Mouse (Mus musculus) intestine, embryonic 15.5 days (tissue): ENCODE results near the gene Hist2h2be. TPM values are rescaled to one million over a fixed set of nuclear protein-coding genes. Genes with fewer than 3 reads are reported as not detected.
"Not testable (repeated sequence)": the region's sequence is repeated elsewhere in the genome, so short reads cannot be mapped to it uniquely, and the experiment has no call there.

Experiments
- ATAC-seq: fragments of 200-750 bp; cut with Nextera tagmentation; 2 replicates; pipeline ENCODE4 v1.8.0; 2017; ENCODE audit warnings: moderate TSS enrichment, moderate library complexity
- H3K27ac ChIP-seq: fragments of 300-500 bp; sonication (generic); 2 replicates; pipeline ENCODE4 v1.5.1; 2015; ENCODE audit warnings: mild to moderate bottlenecking, inconsistent platforms
- H3K27me3 ChIP-seq: fragments of 300-500 bp; sonication (generic); replicated peaks from 2 replicates; pipeline ENCODE4 v1.6.1; 2015; ENCODE audit warnings: inconsistent platforms
- H3K36me3 ChIP-seq: fragments of 300-500 bp; sonication (generic); 2 replicates; pipeline ENCODE4 v1.6.1; 2015; ENCODE audit warnings: inconsistent platforms
- H3K4me1 ChIP-seq: fragments of 300-500 bp; sonication (generic); replicated peaks from 2 replicates; pipeline ENCODE4 v1.6.1; 2015; ENCODE audit warnings: inconsistent platforms
- H3K4me2 ChIP-seq: fragments of 300-500 bp; sonication (generic); replicated peaks from 2 replicates; pipeline ENCODE4 v1.6.1; 2015; ENCODE audit warnings: mild to moderate bottlenecking, inconsistent platforms
- H3K4me3 ChIP-seq: fragments of 300-500 bp; sonication (generic); replicated peaks from 2 replicates; pipeline ENCODE4 v1.5.1; 2015; ENCODE audit warnings: inconsistent platforms
- H3K9ac ChIP-seq: fragments of 300-500 bp; sonication (generic); 2 replicates; pipeline ENCODE4 v1.6.1; 2015; ENCODE audit warnings: inconsistent platforms
- H3K9me3 ChIP-seq: fragments of 300-500 bp; sonication (generic); 2 replicates; pipeline ENCODE4 v1.6.1; 2016; ENCODE audit warnings: inconsistent platforms
- WGBS: fragments of 180-500 bp; shearing (Covaris S2); methylation state at CpG from one replicate; pipeline ENCODE4 v1.1.7; 2015; 5-methylcytosine and 5-hydroxymethylcytosine counted together
- polyA plus RNA-seq: library from polyadenylated mRNA; unstranded; fragments of >200 nt; fragmentation: Nextera tagmentation; extraction: Ambion mirVana; gene quantifications from 2 replicates; pipeline ENCODE4 v1.2.1, GENCODE M21; 2015

Gene Hist2h2be
- polyA plus RNA-seq, 1 experiment from 2014 or later: 7.1 TPM

GRCm38 (mm10) chr3:96257190-96257589 lies 36.3 kb downstream of the Hist2h2be start:
- Histone ChIP-seq H3K36me3 (no peaks in the 10 kb centered on the region), H3K4me2 (no peak overlapping the region), H3K9ac (no peak overlapping the region), H3K27me3 (no peaks in the 10 kb centered on the region), H3K4me1 (peaks cover 10% of the 10 kb centered on the region; the same call in 1 of the 2 replicates), H3K4me3 (no peak overlapping the region), H3K9me3 (no peaks in the 10 kb centered on the region), H3K27ac (no peak overlapping the region)
- WGBS: 72% methylated on average over 3 of the region's 3 CpGs
- ATAC-seq: no peak

GRCm38 (mm10) chr3:96260220-96260619 lies 39.3 kb downstream of the Hist2h2be start:
- Histone ChIP-seq H3K4me3 (no peak overlapping the region), H3K27me3 (no peaks in the 10 kb centered on the region), H3K9me3 (no peaks in the 10 kb centered on the region), H3K27ac (no peak overlapping the region), H3K36me3 (no peaks in the 10 kb centered on the region), H3K4me2 (no peak overlapping the region), H3K4me1 (peaks cover 16% of the 10 kb centered on the region), H3K9ac (no peak overlapping the region)
- ATAC-seq: no peak
- 88% methylated on average over 5 of the region's 5 CpGs for WGBS

GRCm38 (mm10) chr3:96261623-96262022 lies 40.7 kb downstream of the Hist2h2be start:
- no peak for ATAC-seq
- no peaks in the 10 kb centered on the region for H3K27me3 ChIP-seq
- H3K9ac ChIP-seq: no peak overlapping the region; the same call in 1 of the 2 replicates
- peak overlapping the region; percentile 72 for H3K4me2 ChIP-seq
- peak overlapping the region; percentile 53 for H3K4me3 ChIP-seq
- WGBS: 58% methylated on average over 3 of the region's 3 CpGs
- H3K36me3 ChIP-seq: no peaks in the 10 kb centered on the region
- peaks cover 14% of the 10 kb centered on the region for H3K4me1 ChIP-seq
- peak overlapping the region; percentile 99 for H3K27ac ChIP-seq
- no peaks in the 10 kb centered on the region for H3K9me3 ChIP-seq

GRCm38 (mm10) chr3:96262216-96262875 lies 41.4 kb downstream of the Hist2h2be start:
- peak; percentile 85 for ATAC-seq
- WGBS: under 1% methylated on average over 19 of the region's 19 CpGs
- peak overlapping the region; percentile 68 for H3K9ac ChIP-seq

GRCm38 (mm10) chr3:96262979-96263550 lies 42.1 kb downstream of the Hist2h2be start, which contains the start of gene Hist2h4:
Gene Hist2h4, minus strand, starts transcription at chr3:96263311.
- peak; percentile 91 for ATAC-seq
- Histone ChIP-seq H3K4me1 (peaks cover 17% of the 10 kb centered on the region), H3K4me2 (peak within 1 kb of the TSS; percentile 72), H3K9me3 (no peaks in the 10 kb centered on the region), H3K4me3 (peak within 1 kb of the TSS; percentile 53), H3K27me3 (no peaks in the 10 kb centered on the region), H3K36me3 (no peaks in the 10 kb centered on the region), H3K27ac (peak within 1 kb of the TSS; percentile 99), H3K9ac (peak within 1 kb of the TSS; percentile 68)
- WGBS: under 1% methylated on average over 40 of the region's 40 CpGs

More at GRCm38 (mm10) chr3:96262216-96262875, 41.4 kb downstream of the Hist2h2be start:
- Histone ChIP-seq H3K36me3 (no peaks in the 10 kb centered on the region), H3K4me2 (peak overlapping the region; percentile 72), H3K27me3 (no peaks in the 10 kb centered on the region), H3K4me1 (peaks cover 13% of the 10 kb centered on the region), H3K27ac (peak overlapping the region; percentile 99), H3K9me3 (no peaks in the 10 kb centered on the region), H3K4me3 (peak overlapping the region; percentile 53)

GRCm38 (mm10) chr3:96263558-96264403 lies 42.9 kb downstream of the Hist2h2be start:
- H3K4me1 ChIP-seq: peaks cover 17% of the 10 kb centered on the region
- peak; percentile 45 for ATAC-seq
- H3K9me3 ChIP-seq: no peaks in the 10 kb centered on the region
- no peaks in the 10 kb centered on the region for H3K27me3 ChIP-seq
- H3K27ac ChIP-seq: peak overlapping the region; percentile 94
- H3K4me3 ChIP-seq: peak overlapping the region; percentile 53
- H3K36me3 ChIP-seq: no peaks in the 10 kb centered on the region
- peak overlapping the region; percentile 59 for H3K9ac ChIP-seq
- peak overlapping the region; percentile 72 for H3K4me2 ChIP-seq
- WGBS: 5% methylated on average over 27 of the region's 27 CpGs

GRCm38 (mm10) chr3:96264404-96264949 lies 43.6 kb downstream of the Hist2h2be start:
- ATAC-seq: no peak
- peaks cover 17% of the 10 kb centered on the region for H3K4me1 ChIP-seq
- WGBS: 73% methylated on average over 7 of the region's 7 CpGs
- peak overlapping the region; percentile 59 for H3K9ac ChIP-seq
- H3K9me3 ChIP-seq: no peaks in the 10 kb centered on the region
- peak overlapping the region; percentile 72 for H3K4me2 ChIP-seq
- no peaks in the 10 kb centered on the region for H3K36me3 ChIP-seq
- no peaks in the 10 kb centered on the region for H3K27me3 ChIP-seq
- H3K27ac ChIP-seq: peak overlapping the region; percentile 94
- 0 out of 2 replicates have a peak overlapping the region, but pooled peaks have one; percentile 53 for H3K4me3 ChIP-seq

GRCm38 (mm10) chr3:96266132-96266710 lies 45.3 kb downstream of the Hist2h2be start:
- Histone ChIP-seq H3K9me3 (no peaks in the 10 kb centered on the region), H3K27ac (no peak overlapping the region), H3K4me3 (no peak overlapping the region), H3K27me3 (no peaks in the 10 kb centered on the region), H3K4me2 (no peak overlapping the region), H3K36me3 (no peaks in the 10 kb centered on the region), H3K9ac (no peak overlapping the region), H3K4me1 (peaks cover 17% of the 10 kb centered on the region)
- WGBS: 88% methylated on average over 8 of the region's 8 CpGs
- no peak for ATAC-seq

GRCm38 (mm10) chr3:96267541-96267940 lies 46.6 kb downstream of the Hist2h2be start:
- H3K4me1 ChIP-seq: peaks cover 11% of the 10 kb centered on the region
- 77% methylated on average over 4 of the region's 4 CpGs for WGBS
- no peak overlapping the region; the same call in 1 of the 2 replicates for H3K9ac ChIP-seq
- no peak overlapping the region for H3K4me3 ChIP-seq
- H3K9me3 ChIP-seq: no peaks in the 10 kb centered on the region
- no peaks in the 10 kb centered on the region for H3K36me3 ChIP-seq
- peak overlapping the region; percentile 83; the same call in 1 of the 2 replicates for H3K27ac ChIP-seq
- peak overlapping the region; percentile 51; the same call in 1 of the 2 replicates for H3K4me2 ChIP-seq
- H3K27me3 ChIP-seq: no peaks in the 10 kb centered on the region
- no peak for ATAC-seq

GRCm38 (mm10) chr3:96268051-96268775 lies 47.3 kb downstream of the Hist2h2be start, which contains the start of gene Hist2h3b:
Gene Hist2h3b, plus strand, starts transcription at chr3:96268654.
- peak within 1 kb of the TSS; percentile 49 for H3K9ac ChIP-seq
- H3K9me3 ChIP-seq: no peaks in the 10 kb centered on the region
- no peaks in the 10 kb centered on the region for H3K27me3 ChIP-seq
- H3K4me2 ChIP-seq: peak within 1 kb of the TSS; percentile 79
- peak within 1 kb of the TSS; percentile 95 for H3K27ac ChIP-seq
- peak within 1 kb of the TSS; percentile 40 for H3K4me3 ChIP-seq
- H3K4me1 ChIP-seq: peaks cover 11% of the 10 kb centered on the region
- H3K36me3 ChIP-seq: no peaks in the 10 kb centered on the region
- peak; percentile 73 for ATAC-seq
- 15% methylated on average over 29 of the region's 30 CpGs for WGBS

- ATAC-seq: peak; percentile 60
- H3K36me3 ChIP-seq, H3K27me3 ChIP-seq, H3K9me3 ChIP-seq: not testable (repeated sequence)
- Histone ChIP-seq H3K9ac (peak overlapping the region; percentile 49), H3K27ac (peak overlapping the region; percentile 95), H3K4me2 (peak overlapping the region; percentile 67), H3K4me1 (peaks cover 11% of the 10 kb centered on the region), H3K4me3 (peak overlapping the region; percentile 40)
- whole genome bisulfite sequencing: 0% methylated on average over 12 of the region's 44 CpGs
Measured at GRCm38 (mm10) chr3:96268776-96269378, 48.0 kb downstream of the Hist2h2be start.
